9 mouse cellular contexts compared by ENCODE assay signal in the genomic region with DNA sequence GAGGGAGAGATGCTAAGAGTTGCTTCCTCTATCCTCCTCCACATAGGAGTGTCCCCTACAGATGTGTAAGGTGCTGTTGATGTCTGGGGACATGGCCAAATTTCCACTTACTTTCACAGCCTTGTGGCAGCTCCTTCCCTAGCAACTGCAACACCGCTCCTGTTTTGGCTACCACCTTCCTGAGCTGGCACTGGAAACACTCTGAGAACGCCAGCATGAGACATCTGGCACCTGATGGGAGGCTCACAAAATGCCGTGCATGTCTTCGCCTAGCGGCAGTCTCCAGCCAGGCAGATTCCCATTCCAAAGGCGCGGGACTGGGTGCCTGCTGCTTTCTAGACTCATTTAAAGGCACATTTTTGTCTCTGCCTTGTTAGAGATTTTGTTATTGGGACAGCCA. TPM values are rescaled to one million over a fixed set of nuclear protein-coding genes. Genes with fewer than 3 reads are reported as not detected.
DNase-seq lines count a peak whose midpoint lies in the region; ATAC-seq and TF ChIP-seq lines count a peak whose summit lies in the region.
"Had no signal": no experiment of that assay in that cellular context is flagged by ENCODE, and none has a peak within 500 bp of the region (broad histone marks: within the 10 kb centered on the region; RNA-seq: fewer than 3 reads in every experiment).

No protein-coding gene starts in this region.

- no peaks in the 10 kb centered on the region for H3K4me1 ChIP-seq in liver, postnatal 0 days (ENCODE audit: insufficient read depth)
- H3K4me1 ChIP-seq in limb, embryonic 10.5 days, result no peaks in the 10 kb centered on the region
- H3K4me1 ChIP-seq: liver, embryonic 15.5 days had no signal

- peak; percentile 78 for DNase-seq in cerebellum, adult 11-12 months
- DNase-seq in cerebellum, postnatal 4 days (ENCODE audit: low spot score in 2 of 2), result no peak
- DNase-seq in cerebellum, adult 9-10 months, result peak; percentile 83
- DNase-seq in gastrocnemius, postnatal 36 days, result peak; percentile 35 to 42
- DNase-seq in left cerebral cortex, adult 8-10 months (ENCODE audit: low spot score in 2 of 2), result peak; percentile 45 to 90
- no peak for DNase-seq in liver, postnatal 0 days
- no peak for DNase-seq in limb, embryonic 10.5 days (ENCODE audit: low spot score)

- H3K4me3 ChIP-seq in liver, postnatal 0 days (ENCODE audit: low read depth, low read length), result no peak overlapping the region
- H3K4me3 ChIP-seq in limb, embryonic 10.5 days, result no peak overlapping the region
- H3K4me3 ChIP-seq: liver, embryonic 15.5 days had no signal

- no peaks in the 10 kb centered on the region for H3K27me3 ChIP-seq in liver, postnatal 0 days (ENCODE audit: insufficient read depth, low read length)
- H3K27me3 ChIP-seq in limb, embryonic 10.5 days (ENCODE audit: low read depth, poor library complexity, severe bottlenecking), result peaks cover 36% of the 10 kb centered on the region

- H3K36me3 ChIP-seq in liver, postnatal 0 days (replicated peaks; ENCODE audit: insufficient read depth, low read length), result no peaks in the 10 kb centered on the region
- no peaks in the 10 kb centered on the region for H3K36me3 ChIP-seq in limb, embryonic 10.5 days
- H3K36me3 ChIP-seq: liver, embryonic 15.5 days had no signal

- H3K9ac ChIP-seq in liver, postnatal 0 days (replicated peaks), result no peak overlapping the region
- H3K9ac ChIP-seq: liver, embryonic 15.5 days had no signal

- H3K9me3 ChIP-seq in liver, postnatal 0 days (ENCODE audit: low read length), result no peaks in the 10 kb centered on the region
- H3K9me3 ChIP-seq in limb, embryonic 10.5 days (replicated peaks), result no peaks in the 10 kb centered on the region
- H3K9me3 ChIP-seq: liver, embryonic 15.5 days had no signal

- no peak overlapping the region for H3K4me2 ChIP-seq in liver, postnatal 0 days (ENCODE audit: low read depth, low read length)
- H3K4me2 ChIP-seq: liver, embryonic 15.5 days had no signal

- ATAC-seq in liver, postnatal 0 days, result no peak
- no peak for ATAC-seq in erythroblast, adult 5-6 weeks (replicated peaks; ENCODE audit: low FRiP score, poor library complexity, severe bottlenecking)

- no peak overlapping the region for H3K27ac ChIP-seq in liver, postnatal 0 days (ENCODE audit: low read depth)
- H3K27ac ChIP-seq in limb, embryonic 10.5 days, result no peak overlapping the region
- H3K27ac ChIP-seq: liver, embryonic 15.5 days had no signal

- TF ChIP-seq EP300 in liver, postnatal 0 days (IDR thresholded peaks at IDR 0.05; ENCODE audit: low read depth), result no peak

- no peak for TF ChIP-seq CTCF in liver, postnatal 0 days (IDR thresholded peaks at IDR 0.05; ENCODE audit: low read depth)

- 77% methylated on average over 7 of the region's 7 CpGs for WGBS in liver, postnatal 0 days (ENCODE audit: insufficient replicate concordance)
- 69% methylated on average over 7 of the region's 7 CpGs for WGBS in limb, embryonic 10.5 days

- intact Hi-C loops in gastrocnemius, postnatal 36 days (cut with DNase I), result no loop called here

RNA-seq across cellular contexts. Expression of a gene that starts 22.7 kb away (rescaled TPM):
- 10 to 100 TPM; 29.0 to 41.6 TPM for total RNA-seq in gastrocnemius, postnatal 36 days (2021)
- total RNA-seq in left cerebral cortex, adult 8-10 months (2022), result 100 to 1,000 TPM; 219 to 271 (median 241) TPM
- 4.9 and 5.1 TPM in 2 replicates for polyA plus RNA-seq in liver, postnatal 0 days (2015; fragmentation: Nextera tagmentation; extraction: Ambion mirVana)
- polyA plus RNA-seq in limb, embryonic 10.5 days (2016; fragmentation: Nextera tagmentation; extraction: Ambion mirVana), result 1.7 and 2.2 TPM in 2 replicates
- total RNA-seq in erythroblast, adult 5-6 weeks (2015; ENCODE audit: low replicate concordance), result 10.0 and 11.0 TPM in 2 replicates
- 16.4 and 23.5 TPM in 2 replicates for total RNA-seq in erythroblast, adult 5-6 weeks (2017; ENCODE audit: low replicate concordance)

RNA-seq across cellular contexts. Expression of a gene that starts 35.3 kb away (rescaled TPM):
- total RNA-seq in gastrocnemius, postnatal 36 days (2021), result 10 to 100 TPM; 21.9 to 28.4 TPM
- 10 to 100 TPM; 26.3 to 44.6 (median 34.0) TPM for total RNA-seq in left cerebral cortex, adult 8-10 months (2022)
- 9.9 and 10.8 TPM in 2 replicates for polyA plus RNA-seq in liver, postnatal 0 days (2015; fragmentation: Nextera tagmentation; extraction: Ambion mirVana)
- polyA plus RNA-seq in limb, embryonic 10.5 days (2016; fragmentation: Nextera tagmentation; extraction: Ambion mirVana), result 32.4 and 34.8 TPM in 2 replicates
- 0.38 and 5.4 TPM in 2 replicates for total RNA-seq in erythroblast, adult 5-6 weeks (2015; ENCODE audit: low replicate concordance)
- 8.0 and 9.2 TPM in 2 replicates for total RNA-seq in erythroblast, adult 5-6 weeks (2017; ENCODE audit: low replicate concordance)

RNA-seq across cellular contexts. Expression of a gene that starts 40.6 kb away (rescaled TPM):
- not detected for total RNA-seq in gastrocnemius, postnatal 36 days (2021)
- 1 to 10 TPM in 2 of 4 experiments, under 1 TPM in 2; 0.48 to 1.9 (median 0.86) TPM for total RNA-seq in left cerebral cortex, adult 8-10 months (2022)
- not detected in 2 replicates for polyA plus RNA-seq in liver, postnatal 0 days (2015; fragmentation: Nextera tagmentation; extraction: Ambion mirVana)
- polyA plus RNA-seq in limb, embryonic 10.5 days (2016; fragmentation: Nextera tagmentation; extraction: Ambion mirVana), result 0.16 TPM in 1 of 2 replicates, not detected in the other
- total RNA-seq in erythroblast, adult 5-6 weeks (2015; ENCODE audit: low replicate concordance), result not detected in 2 replicates
- not detected in 2 replicates for total RNA-seq in erythroblast, adult 5-6 weeks (2017; ENCODE audit: low replicate concordance)
- polyA plus RNA-seq: liver, embryonic 15.5 days had no signal

Comparison
In these comparisons a context has a peak if more than half of its experiments do, and no peak if none do; other contexts are left out.
1. DNase-seq: peak in cerebellum, adult 11-12 months (single experiment), cerebellum, adult 9-10 months (single experiment), gastrocnemius, postnatal 36 days (2 of 2) and left cerebral cortex, adult 8-10 months (2 of 2); none in cerebellum, postnatal 4 days (0 of 2), liver, postnatal 0 days (single experiment) and limb, embryonic 10.5 days (single experiment).
2. RNA of a gene that starts 22.7 kb away (total RNA-seq): 219 to 271 TPM in left cerebral cortex, adult 8-10 months; 29.0 to 41.6 TPM in gastrocnemius, postnatal 36 days and 10.0 to 23.5 TPM in erythroblast, adult 5-6 weeks; every median in the first group is over 4 times any median in the second.